Mouse (Mus musculus): Measurements from ENCODE around the gene Klk7. TPM values are rescaled to one million over a fixed set of nuclear protein-coding genes. Genes with fewer than 3 reads are reported as not detected.

Gene Klk7
- total RNA-seq, 1 experiment from 2014 or later = 0.10 TPM

DNA sequence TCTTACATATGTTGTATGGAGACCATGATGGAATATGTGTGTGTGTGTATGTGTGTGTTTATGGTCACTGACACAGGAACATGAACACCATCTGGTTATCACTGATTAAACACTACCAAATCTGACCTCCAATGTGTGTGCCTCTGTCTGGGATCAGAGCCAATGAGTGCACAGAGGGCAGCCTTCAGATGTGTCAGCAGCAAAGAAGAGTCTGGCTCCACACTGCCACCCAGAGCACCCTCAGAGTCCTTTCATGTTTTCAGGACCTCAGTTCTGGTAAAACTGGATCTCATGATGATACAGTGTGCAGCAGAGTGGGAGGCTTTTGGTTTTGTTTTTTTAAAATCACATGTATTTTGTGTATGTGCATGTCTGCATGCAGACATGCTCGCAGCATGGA lies 25.8 kb upstream of the Klk7 start:
- ATAC-seq (replicated peaks in 1 of 2; ENCODE audit: insufficient read depth in 1 of 2, low FRiP score in 2 of 2, low TSS enrichment in 1 of 2, low read depth in 1 of 2, poor library complexity in 2 of 2, severe bottlenecking in 2 of 2) = no peak

DNA sequence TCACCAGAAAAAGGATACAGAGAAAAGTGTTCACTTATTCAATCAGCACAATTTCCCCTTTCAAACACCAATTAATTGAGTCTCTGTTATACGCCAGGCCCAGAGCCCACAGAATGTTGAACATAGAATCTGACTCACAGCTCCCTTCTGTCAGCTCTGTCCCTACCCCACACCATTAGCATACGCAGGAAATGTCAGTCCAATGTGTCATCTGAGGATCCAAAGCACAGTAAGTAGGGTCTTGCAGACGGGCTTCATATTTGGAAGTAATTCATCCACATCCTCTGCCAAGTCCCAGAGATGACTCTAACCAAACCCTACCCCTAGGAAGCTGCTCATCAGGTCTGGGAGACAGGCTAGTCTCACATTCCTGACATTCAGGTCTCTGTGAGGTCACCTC lies 23.0 kb upstream of the Klk7 start:
- ATAC-seq (replicated peaks in 1 of 2; ENCODE audit: insufficient read depth in 1 of 2, low FRiP score in 2 of 2, low TSS enrichment in 1 of 2, low read depth in 1 of 2, poor library complexity in 2 of 2, severe bottlenecking in 2 of 2) = no peak

- ATAC-seq (replicated peaks in 1 of 2; ENCODE audit: insufficient read depth in 1 of 2, low FRiP score in 2 of 2, low TSS enrichment in 1 of 2, low read depth in 1 of 2, poor library complexity in 2 of 2, severe bottlenecking in 2 of 2) = no peak
Measured at GRCm38 (mm10) chr7:43789295-43789694, 21.8 kb upstream of the Klk7 start.

DNA sequence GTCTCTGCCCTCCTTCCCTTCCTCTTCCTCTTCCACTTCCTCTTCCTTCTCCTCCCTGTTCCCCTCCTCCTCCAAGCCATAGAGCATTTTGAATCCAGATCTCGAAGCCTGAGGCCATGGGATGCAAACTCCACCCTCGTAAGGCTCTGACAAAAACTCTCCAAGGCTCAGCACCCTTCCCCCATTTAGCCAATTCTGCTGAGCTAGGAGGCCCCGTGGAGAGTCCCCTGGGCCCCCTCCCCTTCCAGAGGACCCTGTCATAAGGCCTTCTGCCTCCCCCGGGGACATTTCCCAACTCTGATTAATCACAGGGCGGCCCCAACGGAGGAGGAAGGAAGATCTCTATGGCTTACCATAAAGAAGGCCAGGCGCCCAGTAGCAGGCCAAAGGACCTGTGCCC lies 19.5 kb upstream of the Klk7 start, which contains the start of gene Klk9:
Gene Klk9 (plus strand): TSS at position 301 of the 400 bp plus-strand sequence.
- ATAC-seq (replicated peaks in 1 of 2; ENCODE audit: insufficient read depth in 1 of 2, low FRiP score in 2 of 2, low TSS enrichment in 1 of 2, low read depth in 1 of 2, poor library complexity in 2 of 2, severe bottlenecking in 2 of 2) = no peak

- no peak for ATAC-seq (replicated peaks in 1 of 2; ENCODE audit: insufficient read depth in 1 of 2, low FRiP score in 2 of 2, low TSS enrichment in 1 of 2, low read depth in 1 of 2, poor library complexity in 2 of 2, severe bottlenecking in 2 of 2)
Measured at GRCm38 (mm10) chr7:43796355-43796754, 14.7 kb upstream of the Klk7 start.

GRCm38 (mm10) chr7:43797333-43797769 lies 13.7 kb upstream of the Klk7 start, which contains the start of gene Klk8:
Gene Klk8, plus strand, starts transcription at chr7:43797577.
- peak; percentile 38 to 53 for ATAC-seq (replicated peaks in 1 of 2; ENCODE audit: insufficient read depth in 1 of 2, low FRiP score in 2 of 2, low TSS enrichment in 1 of 2, low read depth in 1 of 2, poor library complexity in 2 of 2, severe bottlenecking in 2 of 2)

DNA sequence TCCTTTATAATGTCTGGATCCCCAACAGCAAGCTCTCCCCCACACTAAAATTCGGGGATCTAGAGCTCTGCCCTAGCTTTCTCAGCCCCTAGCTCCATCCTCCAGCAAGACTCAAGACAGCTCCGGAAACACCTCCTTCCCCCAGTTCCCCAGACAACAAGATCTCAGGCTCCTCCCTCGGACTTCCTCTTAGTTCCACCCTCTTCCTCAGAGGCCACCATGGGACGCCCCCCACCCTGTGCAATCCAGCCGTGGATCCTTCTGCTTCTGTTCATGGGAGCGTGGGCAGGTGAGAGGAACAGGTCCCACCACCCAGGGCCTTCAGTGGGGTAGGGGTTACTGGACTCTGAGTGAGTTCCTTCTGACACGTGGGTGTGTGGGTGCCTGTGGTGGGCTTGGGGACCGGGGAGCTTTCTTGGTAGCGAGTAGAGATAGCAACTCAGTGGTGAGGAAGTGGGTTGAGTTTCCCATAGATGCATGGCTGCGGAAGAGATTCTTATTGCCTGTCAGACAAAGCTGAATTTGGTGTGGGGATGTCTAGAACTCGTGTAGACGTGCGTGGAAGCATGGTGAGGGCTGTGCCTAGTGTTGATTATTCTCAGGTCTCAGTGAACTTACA lies 13.1 kb upstream of the Klk7 start:
- ATAC-seq (replicated peaks in 1 of 2; ENCODE audit: insufficient read depth in 1 of 2, low FRiP score in 2 of 2, low TSS enrichment in 1 of 2, low read depth in 1 of 2, poor library complexity in 2 of 2, severe bottlenecking in 2 of 2) = peak; percentile 59 to 81

DNA sequence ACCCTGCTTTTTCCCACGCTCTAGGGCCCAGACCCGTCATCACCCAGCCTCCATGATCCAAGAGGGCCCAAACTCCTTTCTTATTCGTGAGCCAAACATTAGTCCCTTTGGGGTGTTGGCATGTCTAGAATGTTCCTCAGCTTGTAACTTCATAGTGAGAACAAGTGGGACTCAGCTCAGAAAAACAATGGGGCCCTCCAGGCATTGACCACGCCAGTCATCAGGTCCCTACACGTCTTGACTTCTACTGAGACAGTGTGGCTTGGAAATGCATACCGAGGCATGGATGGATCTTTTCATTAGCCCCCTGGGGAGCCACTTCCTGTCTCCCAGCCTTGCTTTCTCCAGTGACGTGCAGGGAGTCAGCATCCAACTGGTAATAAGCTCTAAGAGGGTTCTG lies 11.2 kb upstream of the Klk7 start:
- no peak for ATAC-seq (replicated peaks in 1 of 2; ENCODE audit: insufficient read depth in 1 of 2, low FRiP score in 2 of 2, low TSS enrichment in 1 of 2, low read depth in 1 of 2, poor library complexity in 2 of 2, severe bottlenecking in 2 of 2)

DNA sequence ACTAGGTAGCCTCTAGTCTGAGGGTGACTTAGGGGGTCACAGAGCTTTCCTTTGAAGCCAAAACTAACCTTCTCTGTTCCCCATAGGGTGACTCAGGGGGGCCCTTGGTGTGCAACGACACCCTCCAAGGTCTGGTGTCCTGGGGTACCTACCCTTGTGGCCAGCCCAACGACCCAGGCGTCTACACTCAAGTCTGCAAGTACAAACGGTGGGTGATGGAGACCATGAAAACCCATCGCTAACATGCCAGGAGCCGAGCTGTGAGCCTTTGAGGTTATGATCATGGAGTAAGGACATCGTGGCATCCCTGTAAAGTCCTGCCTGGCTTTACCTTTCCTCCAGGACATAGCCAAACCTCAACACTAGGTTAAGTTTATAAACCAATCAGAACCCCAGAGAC lies 4.1 kb downstream of the Klk7 start:
- no peak for ATAC-seq (replicated peaks in 1 of 2; ENCODE audit: insufficient read depth in 1 of 2, low FRiP score in 2 of 2, low TSS enrichment in 1 of 2, low read depth in 1 of 2, poor library complexity in 2 of 2, severe bottlenecking in 2 of 2)

- no peak for ATAC-seq (replicated peaks in 1 of 2; ENCODE audit: insufficient read depth in 1 of 2, low FRiP score in 2 of 2, low TSS enrichment in 1 of 2, low read depth in 1 of 2, poor library complexity in 2 of 2, severe bottlenecking in 2 of 2)
Measured at GRCm38 (mm10) chr7:43816746-43817145, 5.7 kb downstream of the Klk7 start.

- ATAC-seq (replicated peaks in 1 of 2; ENCODE audit: insufficient read depth in 1 of 2, low FRiP score in 2 of 2, low TSS enrichment in 1 of 2, low read depth in 1 of 2, poor library complexity in 2 of 2, severe bottlenecking in 2 of 2) = no peak
Measured at GRCm38 (mm10) chr7:43821581-43821980, 10.5 kb downstream of the Klk7 start.

DNA sequence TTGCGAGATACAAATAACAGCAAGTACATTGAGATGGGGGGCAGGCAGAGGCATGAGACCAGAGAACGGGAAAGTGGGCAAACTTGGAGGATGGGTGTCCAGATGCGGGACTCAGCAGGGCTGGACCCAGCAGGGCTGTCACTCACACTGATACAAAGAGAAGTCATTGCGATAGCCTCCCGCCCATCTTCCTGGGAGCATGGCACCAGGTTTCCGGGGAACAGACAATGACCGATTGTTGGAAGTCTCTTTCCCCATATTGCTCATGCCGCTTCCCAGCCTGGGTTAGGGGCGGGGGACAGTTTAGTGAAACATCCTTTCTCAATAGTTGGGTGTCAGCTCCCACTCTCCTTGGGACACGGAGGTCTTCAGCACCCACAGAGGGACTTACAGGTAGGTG lies 13.1 kb downstream of the Klk7 start, which contains the start of gene Klk6:
Gene Klk6 (plus strand): TSS at position 301 of the 400 bp plus-strand sequence.
- no peak for ATAC-seq (replicated peaks in 1 of 2; ENCODE audit: insufficient read depth in 1 of 2, low FRiP score in 2 of 2, low TSS enrichment in 1 of 2, low read depth in 1 of 2, poor library complexity in 2 of 2, severe bottlenecking in 2 of 2)

GRCm38 (mm10) chr7:43826056-43826455 lies 15.0 kb downstream of the Klk7 start:
- no peak for ATAC-seq (replicated peaks in 1 of 2; ENCODE audit: insufficient read depth in 1 of 2, low FRiP score in 2 of 2, low TSS enrichment in 1 of 2, low read depth in 1 of 2, poor library complexity in 2 of 2, severe bottlenecking in 2 of 2)

GRCm38 (mm10) chr7:43827706-43828105 lies 16.6 kb downstream of the Klk7 start:
- no peak for ATAC-seq (replicated peaks in 1 of 2; ENCODE audit: insufficient read depth in 1 of 2, low FRiP score in 2 of 2, low TSS enrichment in 1 of 2, low read depth in 1 of 2, poor library complexity in 2 of 2, severe bottlenecking in 2 of 2)

- no peak for ATAC-seq (replicated peaks in 1 of 2; ENCODE audit: insufficient read depth in 1 of 2, low FRiP score in 2 of 2, low TSS enrichment in 1 of 2, low read depth in 1 of 2, poor library complexity in 2 of 2, severe bottlenecking in 2 of 2)
Measured at GRCm38 (mm10) chr7:43829006-43829405, 17.9 kb downstream of the Klk7 start.

- ATAC-seq (replicated peaks in 1 of 2; ENCODE audit: insufficient read depth in 1 of 2, low FRiP score in 2 of 2, low TSS enrichment in 1 of 2, low read depth in 1 of 2, poor library complexity in 2 of 2, severe bottlenecking in 2 of 2) = no peak
Measured at GRCm38 (mm10) chr7:43841701-43842100, 30.6 kb downstream of the Klk7 start, which contains the start of gene Klk5. Gene Klk5, plus strand, starts transcription at chr7:43841971.

- ATAC-seq (replicated peaks in 1 of 2; ENCODE audit: insufficient read depth in 1 of 2, low FRiP score in 2 of 2, low TSS enrichment in 1 of 2, low read depth in 1 of 2, poor library complexity in 2 of 2, severe bottlenecking in 2 of 2) = no peak
Measured at GRCm38 (mm10) chr7:43843801-43844200, 32.7 kb downstream of the Klk7 start.

DNA sequence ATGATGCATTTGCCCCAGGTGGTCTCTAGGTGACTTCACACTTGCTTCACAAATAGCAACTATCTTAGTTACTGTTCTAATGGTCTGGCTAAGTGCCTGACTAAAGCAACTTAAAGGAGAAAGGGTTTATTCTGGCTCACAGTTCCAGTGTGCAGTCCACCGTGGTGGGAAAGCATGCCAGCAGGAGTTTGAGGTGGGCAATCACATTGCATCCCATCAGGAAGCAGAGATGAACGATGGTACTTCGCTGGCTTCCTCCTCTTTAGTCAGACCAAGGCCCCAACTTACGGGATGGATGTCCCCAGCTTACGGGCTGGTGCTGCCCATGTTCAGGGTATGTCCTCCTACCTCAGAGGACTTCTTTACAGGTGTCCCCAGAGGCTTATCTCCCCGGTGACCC lies 40.5 kb downstream of the Klk7 start:
- no peak for ATAC-seq (replicated peaks in 1 of 2; ENCODE audit: insufficient read depth in 1 of 2, low FRiP score in 2 of 2, low TSS enrichment in 1 of 2, low read depth in 1 of 2, poor library complexity in 2 of 2, severe bottlenecking in 2 of 2)

DNA sequence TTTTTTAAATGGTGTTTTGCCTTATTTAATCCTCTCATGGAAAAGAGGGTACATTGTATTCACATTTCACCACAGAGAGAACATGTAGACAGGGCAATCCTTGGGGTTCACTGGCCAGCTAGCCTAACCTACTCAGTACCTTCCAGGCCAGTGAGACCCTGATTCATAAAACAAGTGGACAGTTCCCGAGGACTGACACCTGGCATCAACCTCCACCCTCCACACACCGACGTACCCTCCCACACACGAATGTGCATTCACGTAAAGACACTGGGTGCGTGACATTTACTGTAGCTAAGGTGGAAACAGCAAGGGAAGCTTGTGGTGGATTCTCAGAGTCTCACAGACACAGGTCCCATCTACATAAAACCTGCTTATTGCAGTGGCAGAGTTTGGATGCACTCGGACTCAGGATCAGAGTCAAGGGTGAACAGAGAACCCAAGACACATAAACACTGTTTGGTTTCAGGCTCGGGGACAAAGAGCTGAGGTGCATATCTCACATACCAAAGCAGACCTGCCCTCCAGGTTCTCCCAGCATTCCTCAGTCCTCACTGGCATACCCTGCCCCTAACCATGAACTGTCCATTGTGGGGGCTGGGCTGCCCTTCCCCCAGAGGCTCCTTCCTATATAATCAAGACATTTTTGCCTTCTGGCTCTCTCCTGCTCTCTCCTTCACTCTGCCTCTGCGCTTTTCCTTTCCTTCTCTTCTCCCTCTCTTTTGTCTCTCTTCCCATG lies 43.7 kb downstream of the Klk7 start:
- ATAC-seq (replicated peaks in 1 of 2; ENCODE audit: insufficient read depth in 1 of 2, low FRiP score in 2 of 2, low TSS enrichment in 1 of 2, low read depth in 1 of 2, poor library complexity in 2 of 2, severe bottlenecking in 2 of 2) = no peak
